Mouse (Mus musculus): ENCODE measurements at regions not wholly inside any gene's neighbourhood (a gene's known extent, or its start where the extent isn't known, plus 50 kb on each side); places are given as distances from the start of the nearest gene placed in this dataset.
A peak's percentile ranks its signal among the peaks of the same experiment; 100 is the strongest.
"Not testable (repeated sequence)": the region's sequence is repeated elsewhere in the genome, so short reads cannot be mapped to it uniquely, and the experiment has no call there.

- ATAC-seq (replicated peaks; ENCODE audit: poor library complexity), result no peak
These were observed 127.9 kb upstream of the Arid1b start for GRCm38 (mm10) chr17:4866026-4866896.

DNA sequence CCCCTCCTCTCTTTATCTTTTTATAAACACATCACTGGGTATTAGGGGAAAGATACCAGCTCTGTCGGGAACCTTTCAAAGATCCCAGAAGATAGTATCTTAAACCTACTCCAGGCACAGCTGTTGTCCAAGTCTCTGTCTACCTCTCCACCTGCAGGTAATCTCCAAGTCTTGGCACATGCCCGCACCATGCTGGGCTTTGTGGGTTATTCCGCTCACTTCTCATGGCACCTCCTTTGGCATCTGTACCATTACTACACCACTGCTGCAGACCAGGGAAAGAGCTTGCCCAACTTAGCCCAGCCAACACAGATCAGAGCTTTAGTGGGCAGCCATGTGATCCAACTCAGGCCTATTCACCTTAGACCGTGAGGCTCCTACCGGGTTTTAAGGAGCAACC, 127.0 kb upstream of the Arid1b start:
- no peak for ATAC-seq (replicated peaks; ENCODE audit: poor library complexity)

GRCm38 (mm10) chr17:4867754-4868445, 126.2 kb upstream of the Arid1b start:
- peak; percentile 34; the same call in 1 of the 2 replicates for ATAC-seq (replicated peaks; ENCODE audit: poor library complexity)

GRCm38 (mm10) chr17:4868446-4868825, 125.7 kb upstream of the Arid1b start:
- no peak for ATAC-seq (replicated peaks; ENCODE audit: poor library complexity)

GRCm38 (mm10) chr17:4868861-4869260, 125.3 kb upstream of the Arid1b start:
- ATAC-seq (replicated peaks; ENCODE audit: poor library complexity), result no peak

DNA sequence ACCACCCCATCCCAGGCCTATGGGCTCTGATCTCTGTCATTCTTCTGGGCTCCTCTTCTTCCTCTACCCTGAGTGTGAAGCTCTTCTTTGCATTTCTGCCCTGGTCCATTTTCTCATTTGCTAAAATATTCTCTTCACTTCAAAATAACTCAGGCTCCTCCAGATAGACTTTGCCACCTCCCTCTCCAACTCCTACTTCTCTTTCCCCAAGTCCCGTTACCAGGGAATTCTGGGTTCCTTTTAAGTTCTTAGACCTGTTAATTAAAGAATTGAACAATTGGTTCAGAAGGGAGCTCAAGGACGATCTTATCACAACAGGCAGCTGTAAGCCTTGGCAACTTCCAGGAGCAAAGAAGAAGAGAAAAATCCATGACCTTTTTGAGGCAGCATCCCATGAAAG, 122.9 kb upstream of the Arid1b start:
- no peak for ATAC-seq (replicated peaks; ENCODE audit: poor library complexity)

DNA sequence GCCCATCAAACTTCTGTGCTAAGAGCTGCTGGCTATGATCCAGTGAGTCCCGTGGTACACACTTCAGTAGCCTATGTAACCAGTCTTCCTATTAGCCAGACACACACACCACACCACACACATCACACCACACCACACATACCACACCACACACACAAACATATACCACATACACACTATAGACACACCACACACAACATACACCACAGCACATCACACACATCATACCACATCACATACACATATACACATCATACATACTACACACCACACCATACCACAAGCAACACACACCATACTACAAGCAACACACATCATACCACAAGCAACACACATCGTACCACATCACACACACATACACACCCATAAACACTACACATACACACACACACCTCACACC, 119.7 kb upstream of the Arid1b start:
- no peak for ATAC-seq (replicated peaks; ENCODE audit: poor library complexity)

DNA sequence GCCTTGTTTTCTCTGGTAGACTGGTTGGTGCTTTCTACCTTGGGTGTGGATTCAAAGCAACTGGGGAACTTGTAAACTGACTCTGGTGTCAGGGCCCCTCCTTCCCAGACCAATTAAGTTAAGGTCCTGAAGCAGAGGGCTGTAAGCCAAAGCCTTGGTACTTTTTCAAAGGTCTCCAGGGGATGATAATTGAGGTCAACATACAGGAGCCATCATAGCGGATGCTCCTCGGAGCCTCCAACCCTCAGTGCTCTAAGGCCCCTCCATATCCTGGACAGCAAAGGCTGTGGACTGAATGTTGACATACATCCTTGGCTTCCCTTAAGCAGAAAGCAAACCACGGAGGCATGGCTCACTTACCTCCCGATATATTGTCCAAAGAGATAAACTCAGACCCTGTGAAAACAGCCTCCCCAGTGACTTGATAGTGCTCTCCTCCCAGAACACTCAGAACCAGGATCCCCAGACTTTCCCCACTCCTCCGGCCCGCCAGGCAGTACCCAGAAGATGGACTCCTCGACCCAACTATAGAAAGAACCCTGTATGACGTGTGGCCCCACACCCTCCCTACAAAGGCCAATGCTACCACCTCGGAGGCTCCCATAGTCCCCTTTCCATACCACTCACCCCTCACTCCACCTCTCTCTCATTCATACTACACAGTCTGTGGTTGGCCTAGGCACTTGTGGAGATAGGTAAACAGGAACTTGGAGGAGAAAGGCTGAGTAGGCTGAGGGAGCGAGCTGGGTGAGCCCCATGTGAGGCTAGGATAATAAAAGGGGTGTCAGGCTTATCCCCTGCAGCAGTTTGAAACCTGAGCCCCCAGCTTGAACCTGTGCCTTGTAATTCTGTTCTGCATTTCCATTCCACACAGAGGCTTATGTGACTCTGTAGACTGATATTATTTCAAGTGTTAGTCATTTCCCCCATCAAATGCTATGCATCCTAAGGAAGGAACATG, 118.8 kb upstream of the Arid1b start:
- 0 out of 2 replicates have a peak, but pooled peaks have one; percentile 34 for ATAC-seq (replicated peaks; ENCODE audit: poor library complexity)

DNA sequence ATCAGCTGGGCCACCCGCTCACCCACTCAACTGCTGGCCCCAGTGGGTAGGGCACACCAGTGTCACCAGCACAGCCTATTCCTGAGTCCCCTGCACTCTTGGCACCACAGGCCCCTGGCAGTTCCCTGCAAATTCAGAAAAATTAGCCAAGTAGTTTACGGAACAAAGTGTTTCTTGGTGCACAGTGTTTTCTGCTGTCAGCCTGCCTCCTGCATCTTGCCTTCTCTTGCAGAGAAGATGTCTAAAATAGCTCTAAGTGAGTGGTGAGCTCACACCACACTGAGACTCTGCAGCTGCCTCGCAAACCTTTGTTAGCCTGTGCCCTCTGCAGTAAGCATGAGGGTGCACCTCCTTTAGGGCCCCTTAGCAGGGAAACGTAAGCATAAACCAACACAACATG, 117.7 kb upstream of the Arid1b start:
- ATAC-seq (replicated peaks; ENCODE audit: poor library complexity), result no peak

DNA sequence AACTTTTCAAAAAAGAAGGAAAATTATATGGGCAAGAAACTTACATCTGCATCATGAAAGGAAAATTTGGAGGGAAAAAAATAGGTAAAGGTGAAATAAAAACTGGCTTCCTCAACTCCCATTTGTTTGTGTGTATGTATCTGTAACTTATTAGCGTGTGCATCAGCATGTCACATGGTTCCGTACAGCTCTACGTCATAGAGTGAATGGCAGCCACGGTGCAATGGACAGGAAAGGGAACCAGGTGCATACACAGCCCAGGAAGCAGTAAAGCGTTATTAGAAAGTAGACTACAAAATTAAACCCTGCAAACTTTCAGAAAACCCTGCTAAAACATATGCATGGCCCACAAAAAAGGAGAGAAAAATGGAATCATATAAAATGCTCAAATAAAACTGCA, 112.7 kb upstream of the Arid1b start:
- no peak for ATAC-seq (replicated peaks; ENCODE audit: poor library complexity)

- ATAC-seq (replicated peaks; ENCODE audit: poor library complexity), result peak; percentile 60
These were observed 110.0 kb upstream of the Arid1b start for GRCm38 (mm10) chr17:4884083-4884482.

GRCm38 (mm10) chr17:4884761-4885160, 109.4 kb upstream of the Arid1b start:
- ATAC-seq (replicated peaks; ENCODE audit: poor library complexity), result no peak

GRCm38 (mm10) chr17:4887331-4887730, 106.8 kb upstream of the Arid1b start:
- not testable (repeated sequence) for ATAC-seq (replicated peaks; ENCODE audit: poor library complexity)

- peak; percentile 20; the same call in 1 of the 2 replicates for ATAC-seq (replicated peaks; ENCODE audit: poor library complexity)
These were observed 104.6 kb upstream of the Arid1b start for GRCm38 (mm10) chr17:4889577-4889976.

GRCm38 (mm10) chr17:4890131-4890530, 104.0 kb upstream of the Arid1b start:
- ATAC-seq (replicated peaks; ENCODE audit: poor library complexity), result no peak

DNA sequence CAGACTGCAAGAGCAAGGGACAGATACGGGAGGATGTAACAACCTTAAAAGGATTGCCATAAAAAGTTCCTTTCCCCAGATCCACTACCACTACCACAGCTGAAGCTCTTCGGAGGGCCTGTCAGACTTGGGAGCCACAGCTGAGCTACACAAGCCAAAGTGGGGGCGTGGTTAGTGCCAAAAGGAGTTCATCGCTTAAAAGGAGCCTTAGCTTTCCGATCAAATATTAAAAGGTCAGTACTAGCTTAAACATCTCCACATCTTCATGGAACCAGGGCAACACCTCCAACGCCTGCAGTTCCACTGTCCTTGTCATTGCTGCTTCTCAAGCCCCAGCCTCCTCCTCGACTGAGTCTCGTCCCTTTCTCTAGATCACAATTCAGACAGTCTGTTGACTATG, 102.6 kb upstream of the Arid1b start:
- ATAC-seq (replicated peaks; ENCODE audit: poor library complexity), result no peak

- ATAC-seq (replicated peaks; ENCODE audit: poor library complexity), result not testable (repeated sequence)
These were observed 99.3 kb upstream of the Arid1b start for GRCm38 (mm10) chr17:4894756-4895330.

- no peak for ATAC-seq (replicated peaks; ENCODE audit: poor library complexity)
These were observed 91.0 kb upstream of the Arid1b start for GRCm38 (mm10) chr17:4903129-4903528.

DNA sequence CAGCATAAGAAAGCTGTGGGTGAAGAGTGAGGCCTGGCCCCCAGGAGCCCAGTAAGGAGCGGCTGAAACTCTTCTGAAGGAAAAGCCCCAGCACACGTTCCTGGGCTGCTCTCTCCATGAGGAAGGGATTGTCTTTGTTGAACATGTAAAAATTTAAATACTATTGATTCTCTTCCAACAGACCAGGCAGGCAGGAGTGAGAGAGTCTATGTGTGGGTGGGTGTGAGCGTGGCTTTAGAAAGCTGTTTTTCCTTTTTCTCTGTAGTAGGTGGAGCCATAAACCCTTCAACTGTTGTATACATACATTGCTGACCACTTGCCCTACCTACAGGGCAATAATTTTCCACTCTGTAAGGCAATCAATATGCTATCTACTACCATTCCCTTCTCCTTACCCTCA, 87.6 kb upstream of the Arid1b start:
- ATAC-seq (replicated peaks; ENCODE audit: poor library complexity), result no peak

DNA sequence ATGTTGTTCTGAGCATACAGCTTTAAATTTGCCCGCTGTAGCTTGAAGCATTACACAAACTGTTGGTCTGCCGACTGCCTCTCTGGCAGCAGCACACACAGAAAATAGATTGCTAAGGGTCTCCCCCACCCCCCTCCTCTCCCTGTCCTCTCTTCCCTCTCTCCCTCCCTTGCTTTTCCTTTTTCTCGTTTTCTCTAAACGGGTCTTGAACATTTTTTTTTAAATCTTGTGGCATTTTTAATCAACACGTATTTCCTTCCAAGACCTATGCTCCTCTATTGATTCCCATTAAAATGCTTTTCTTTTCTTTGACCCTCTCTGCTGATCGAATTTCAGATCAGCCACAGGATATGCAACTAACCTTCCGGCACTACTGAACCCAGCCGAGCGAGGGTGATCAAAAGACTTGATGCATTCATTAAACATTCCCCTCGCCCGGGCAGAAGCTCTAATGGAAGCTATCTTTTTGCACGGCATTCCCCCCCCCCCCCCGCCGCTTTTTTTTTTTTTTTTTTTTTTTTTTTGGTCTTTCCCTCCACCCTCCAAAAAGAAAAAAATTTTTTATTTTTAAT, 86.9 kb upstream of the Arid1b start:
- no peak for ATAC-seq (replicated peaks; ENCODE audit: poor library complexity)
